Mouse (Mus musculus) heart, embryonic 10.5 days (tissue): ENCODE measurements around the gene Trnau1ap. TPM values are rescaled to one million over a fixed set of nuclear protein-coding genes. Genes with fewer than 3 reads are reported as not detected.

Source experiments
- DNase-seq: peaks from one replicate; pipeline ENCODE4 v3.0.0-alpha.2; 2017; ENCODE audit warnings: low spot score
- H3K27ac ChIP-seq: fragments of 300-500 bp; sonication (generic); 2 replicates; pipeline ENCODE4 v1.5.1; 2016; ENCODE audit warnings: mild to moderate bottlenecking
- H3K27me3 ChIP-seq: fragments of 300-500 bp; sonication (generic); 2 replicates; pipeline ENCODE4 v1.6.1; 2016; ENCODE audit warnings: mild to moderate bottlenecking; ENCODE audit not compliant: poor library complexity, insufficient read depth, severe bottlenecking
- H3K36me3 ChIP-seq: fragments of 300-500 bp; sonication (generic); 2 replicates; pipeline ENCODE4 v1.6.1; 2016; ENCODE audit warnings: mild to moderate bottlenecking, moderate library complexity
- H3K4me1 ChIP-seq: fragments of 300-500 bp; sonication (generic); 2 replicates; pipeline ENCODE4 v1.6.1; 2016; ENCODE audit warnings: mild to moderate bottlenecking
- H3K4me3 ChIP-seq: fragments of 300-500 bp; sonication (generic); 2 replicates; pipeline ENCODE4 v1.5.1; 2016; ENCODE audit warnings: mild to moderate bottlenecking, moderate library complexity
- H3K9me3 ChIP-seq: fragments of 300-500 bp; sonication (generic); 2 replicates; pipeline ENCODE4 v1.6.1; 2016; ENCODE audit warnings: mild to moderate bottlenecking, moderate library complexity
- WGBS: fragments of 180-500 bp; shearing (Covaris S2); methylation state at CpG from one replicate; pipeline ENCODE4 v1.1.7; 2016; 5-methylcytosine and 5-hydroxymethylcytosine counted together
- polyA plus RNA-seq: library from polyadenylated mRNA; unstranded; fragments of >200 nt; fragmentation: Nextera tagmentation; extraction: Ambion mirVana; gene quantifications from 2 replicates; pipeline ENCODE4 v1.2.1, GENCODE M21; 2016

Trnau1ap gene
- polyA plus RNA-seq, result 82.0 and 92.0 TPM in 2 replicates

DNA sequence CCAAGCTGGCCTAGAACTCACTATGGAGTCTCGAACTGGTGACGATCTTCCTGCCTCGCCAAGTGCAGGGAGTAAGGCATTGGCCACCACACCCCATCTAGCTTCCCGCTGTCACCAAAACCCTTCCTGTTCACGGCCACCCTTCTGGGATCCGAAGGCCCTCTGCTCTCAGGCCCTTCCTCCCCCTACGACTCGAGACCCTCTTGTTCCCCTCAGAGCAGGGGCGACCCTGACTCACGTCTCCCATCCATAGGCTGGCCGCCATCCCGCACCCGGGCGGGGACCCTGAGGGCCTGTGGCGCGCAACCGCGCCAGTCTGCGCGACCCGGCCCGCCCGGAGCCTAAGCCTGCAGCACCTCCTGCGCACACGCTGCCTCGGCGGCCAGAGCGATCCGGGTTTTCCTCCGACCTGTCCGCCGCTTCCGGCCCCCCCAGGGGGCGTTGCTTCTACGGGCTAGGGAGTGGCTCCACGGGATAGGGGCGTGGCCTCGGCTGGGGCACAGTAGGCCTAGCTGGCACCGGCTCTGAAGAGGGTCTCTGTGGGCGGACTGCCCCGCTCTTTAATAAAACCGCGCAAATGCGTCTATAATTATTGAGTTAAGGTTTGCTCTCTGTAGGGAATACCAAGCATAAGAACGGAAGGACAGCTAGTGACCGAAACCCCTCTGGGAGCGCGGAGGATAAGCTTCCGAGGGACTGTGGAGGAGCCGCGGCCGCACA, at the start of gene Trnau1ap:
Gene Trnau1ap, minus strand, starts transcription at position 424 of the 720 bp plus-strand sequence.
- Histone ChIP-seq H3K27me3 (no peaks in the 10 kb centered on the region), H3K4me3 (peak within 1 kb of the TSS; percentile 85), H3K9me3 (no peaks in the 10 kb centered on the region), H3K36me3 (peaks cover 43% of the 10 kb centered on the region), H3K27ac (peak within 1 kb of the TSS; percentile 95), H3K4me1 (peaks cover 15% of the 10 kb centered on the region)
- peak; percentile 98 for DNase-seq
- WGBS, result under 1% methylated on average over 52 of the region's 52 CpGs

DNA sequence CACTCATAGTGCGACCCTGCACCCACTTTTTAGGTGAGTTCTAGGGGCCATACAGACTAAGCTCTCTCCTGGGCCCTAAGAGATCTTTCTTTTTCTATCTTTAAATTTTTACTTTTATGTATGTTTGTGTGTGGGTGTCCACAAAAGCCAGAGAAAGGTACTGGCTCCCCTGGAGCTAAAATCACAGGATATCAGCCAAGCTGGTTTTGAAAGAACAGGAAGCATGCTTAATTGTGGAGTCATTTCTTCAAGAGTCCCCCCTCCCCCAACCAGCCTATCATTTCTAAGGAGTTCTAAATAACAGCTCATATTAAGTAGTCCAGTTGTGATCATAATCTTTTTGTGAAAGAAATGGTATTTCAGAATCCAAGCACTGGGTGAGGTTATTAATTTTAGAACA, 44.5 kb upstream of the Trnau1ap start:
- H3K4me1 ChIP-seq, result no peaks in the 10 kb centered on the region

DNA sequence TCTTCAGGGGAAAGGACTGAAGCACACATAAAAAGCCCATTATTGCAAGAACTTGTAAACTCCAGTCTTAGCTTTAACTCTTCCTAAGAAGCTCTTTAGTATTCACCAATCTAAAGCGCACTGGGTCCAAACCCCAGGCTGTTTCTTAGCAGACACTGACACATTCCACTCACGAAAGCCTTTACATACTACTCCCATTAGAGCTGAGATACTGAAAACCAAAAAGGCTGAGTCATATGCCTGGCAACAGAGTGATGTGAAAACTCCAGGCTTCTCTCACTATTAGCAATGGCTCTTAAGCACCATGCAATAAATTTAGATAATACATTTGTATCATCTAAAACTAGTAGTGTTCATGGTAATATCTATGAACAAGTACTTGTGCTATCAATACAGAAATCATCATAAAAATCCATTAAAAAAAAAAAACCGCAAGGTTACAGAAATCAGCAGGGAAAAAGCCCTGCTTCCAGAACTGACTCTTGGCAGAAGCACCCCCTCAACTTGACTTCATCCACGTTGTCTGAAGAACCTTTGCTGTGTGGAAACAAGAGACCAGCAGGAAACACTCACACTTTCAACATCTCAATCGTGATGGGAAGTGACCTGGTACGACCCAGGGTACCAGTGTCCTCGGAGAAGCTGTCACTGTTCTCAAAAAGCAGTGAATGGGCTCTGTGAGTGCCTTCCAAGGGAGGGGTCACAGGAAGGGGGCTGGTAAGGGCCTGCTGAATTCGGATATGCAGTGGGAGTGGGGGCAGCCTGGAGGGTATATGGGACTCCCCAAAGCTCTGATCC, 40.8 kb upstream of the Trnau1ap start:
- Histone ChIP-seq H3K9me3 (no peaks in the 10 kb centered on the region), H3K36me3 (peaks cover 92% of the 10 kb centered on the region), H3K4me3 (no peak overlapping the region), H3K27me3 (no peaks in the 10 kb centered on the region), H3K4me1 (no peaks in the 10 kb centered on the region), H3K27ac (no peak overlapping the region)
- DNase-seq, result no peak
- 85% methylated on average over 8 of the region's 8 CpGs for WGBS

More for the DNA sequence above, 44.5 kb upstream of the Trnau1ap start:
- H3K36me3 ChIP-seq, result peaks cover 84% of the 10 kb centered on the region
- no peaks in the 10 kb centered on the region for H3K27me3 ChIP-seq
- WGBS, result 94% methylated on average over 1 of the region's 1 CpGs
- H3K9me3 ChIP-seq, result no peaks in the 10 kb centered on the region
- no peak overlapping the region for H3K4me3 ChIP-seq
- no peak for DNase-seq
- no peak overlapping the region for H3K27ac ChIP-seq

DNA sequence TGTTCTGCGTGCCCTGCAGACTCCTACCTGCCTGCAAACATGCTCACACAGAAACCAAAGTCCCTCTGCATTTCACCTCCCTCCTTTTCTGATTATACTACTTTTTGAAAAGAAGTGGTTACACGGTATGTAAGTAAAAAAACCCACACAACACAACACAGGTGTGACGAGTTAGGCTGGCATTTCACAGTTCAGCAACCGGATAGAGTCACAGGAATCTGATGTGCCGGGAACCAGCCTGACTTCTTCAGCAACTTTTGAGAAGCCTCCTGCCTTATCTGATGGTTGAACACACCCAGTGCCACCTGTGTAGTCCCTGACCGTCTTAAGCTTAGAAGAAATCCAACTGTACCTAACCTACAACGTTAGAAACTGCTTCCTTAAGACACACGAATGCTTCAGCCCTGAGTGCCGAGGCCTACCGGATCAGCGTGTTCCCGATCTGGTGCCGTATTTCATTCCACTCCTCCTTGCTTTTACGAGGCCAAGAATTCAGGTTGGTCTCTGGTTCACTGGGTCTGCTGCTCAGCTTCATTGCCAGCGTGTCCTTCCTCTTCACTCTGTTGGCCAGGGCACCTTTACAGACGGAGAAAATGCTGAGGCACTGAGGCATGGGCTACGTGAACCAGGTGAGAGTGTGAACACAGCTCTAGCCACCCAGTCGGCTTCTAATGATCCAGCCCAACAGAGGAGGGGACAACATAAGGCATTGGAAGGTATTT, 38.3 kb upstream of the Trnau1ap start:
- 90% methylated on average over 18 of the region's 18 CpGs for WGBS
- Histone ChIP-seq H3K4me3 (no peak overlapping the region), H3K36me3 (peaks cover 91% of the 10 kb centered on the region), H3K27ac (no peak overlapping the region), H3K9me3 (no peaks in the 10 kb centered on the region), H3K4me1 (no peaks in the 10 kb centered on the region), H3K27me3 (no peaks in the 10 kb centered on the region)
- no peak for DNase-seq

DNA sequence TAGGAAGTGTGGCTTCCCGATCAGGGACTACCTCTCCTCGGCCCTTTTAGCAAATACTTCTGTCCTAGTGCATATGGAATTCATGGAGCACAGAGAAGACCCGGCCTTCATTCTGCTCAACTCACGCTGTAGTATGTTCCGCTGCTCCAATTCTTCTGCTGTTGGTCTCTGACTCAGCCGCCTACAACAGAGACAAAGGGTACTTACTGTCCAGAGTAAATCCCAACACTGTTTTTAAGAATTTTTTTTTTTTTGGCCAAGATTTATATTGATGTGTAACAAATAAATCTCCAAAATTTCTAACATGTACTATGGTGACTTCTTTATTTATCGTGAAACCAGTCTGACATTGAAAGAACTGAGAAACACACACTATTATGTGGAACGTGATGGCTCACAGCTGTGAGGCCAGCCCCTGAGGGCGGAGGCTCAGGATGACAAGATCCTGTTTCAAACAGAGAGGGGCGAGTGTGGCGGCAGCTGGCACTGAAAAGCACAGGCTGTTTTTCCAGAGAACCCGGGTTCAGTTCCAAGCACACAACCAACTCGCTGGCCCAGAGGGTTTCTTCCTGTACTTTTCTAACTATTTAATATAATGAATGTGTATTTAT, 36.2 kb upstream of the Trnau1ap start:
- Histone ChIP-seq H3K4me1 (no peaks in the 10 kb centered on the region), H3K4me3 (no peak overlapping the region), H3K9me3 (no peaks in the 10 kb centered on the region), H3K27me3 (no peaks in the 10 kb centered on the region), H3K36me3 (peaks cover 88% of the 10 kb centered on the region), H3K27ac (no peak overlapping the region)
- WGBS, result 84% methylated on average over 13 of the region's 13 CpGs
- DNase-seq, result no peak

GRCm38 (mm10) chr4:132363487-132363886, 34.1 kb upstream of the Trnau1ap start:
- Histone ChIP-seq H3K4me1 (no peaks in the 10 kb centered on the region), H3K4me3 (no peak overlapping the region), H3K27ac (no peak overlapping the region), H3K36me3 (peaks cover 89% of the 10 kb centered on the region), H3K9me3 (no peaks in the 10 kb centered on the region), H3K27me3 (no peaks in the 10 kb centered on the region)
- DNase-seq, result no peak
- WGBS, result 95% methylated on average over 11 of the region's 11 CpGs

DNA sequence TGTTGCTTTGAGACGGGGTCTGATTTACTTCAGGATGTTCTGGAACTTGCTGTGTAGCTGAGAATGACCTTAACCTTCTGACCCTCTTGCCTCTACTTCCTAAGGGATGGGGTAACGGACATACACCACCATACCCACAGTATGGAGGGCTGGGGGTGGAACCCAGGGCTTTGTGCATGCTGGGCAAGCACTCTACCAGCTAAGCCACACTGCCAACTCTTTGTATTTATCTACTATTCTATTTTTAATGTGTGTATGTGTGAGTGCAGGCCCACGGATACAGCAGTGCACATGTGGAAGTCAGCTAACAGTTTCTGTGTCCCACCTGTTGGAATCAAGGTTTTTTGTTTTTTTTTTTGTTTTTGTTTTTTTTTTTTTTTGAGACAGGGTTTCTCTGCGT, 30.2 kb upstream of the Trnau1ap start:
- no peak overlapping the region for H3K27ac ChIP-seq
- no peak for DNase-seq
- peaks cover 76% of the 10 kb centered on the region for H3K36me3 ChIP-seq
- H3K27me3 ChIP-seq, result no peaks in the 10 kb centered on the region
- 84% methylated on average over 4 of the region's 4 CpGs for WGBS
- H3K4me3 ChIP-seq, result no peak overlapping the region
- H3K4me1 ChIP-seq, result no peaks in the 10 kb centered on the region
- no peaks in the 10 kb centered on the region for H3K9me3 ChIP-seq

- Histone ChIP-seq H3K4me1 (peaks cover 7% of the 10 kb centered on the region; the same call in 1 of the 2 replicates), H3K9me3 (no peaks in the 10 kb centered on the region), H3K36me3 (peaks cover 61% of the 10 kb centered on the region), H3K4me3 (no peak overlapping the region), H3K27me3 (no peaks in the 10 kb centered on the region), H3K27ac (no peak overlapping the region)
- WGBS, result 32% methylated on average over 12 of the region's 12 CpGs
- DNase-seq, result peak; percentile 88
Observed at GRCm38 (mm10) chr4:132356170-132356569, 26.8 kb upstream of the Trnau1ap start.

DNA sequence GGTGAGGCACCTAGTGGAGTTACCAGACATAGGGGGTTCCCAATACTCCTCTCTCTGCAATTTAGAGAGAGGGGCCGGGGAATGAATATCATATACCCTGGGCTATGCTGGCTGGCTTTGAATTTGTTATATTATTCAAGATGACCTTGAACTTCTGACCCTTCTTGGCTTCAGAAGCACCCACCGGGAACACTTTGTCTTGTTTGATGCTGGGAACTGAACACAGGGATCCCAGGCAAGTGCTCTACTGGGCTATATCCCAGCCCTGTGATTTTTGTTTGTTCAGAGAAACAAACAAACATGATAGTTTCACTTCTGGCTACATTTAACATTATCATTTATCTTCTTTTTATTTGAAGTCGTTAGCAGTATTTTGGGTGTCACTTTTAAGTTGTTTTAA, 26.1 kb upstream of the Trnau1ap start:
- peaks cover 61% of the 10 kb centered on the region for H3K36me3 ChIP-seq
- 87% methylated on average over 3 of the region's 3 CpGs for WGBS

DNA sequence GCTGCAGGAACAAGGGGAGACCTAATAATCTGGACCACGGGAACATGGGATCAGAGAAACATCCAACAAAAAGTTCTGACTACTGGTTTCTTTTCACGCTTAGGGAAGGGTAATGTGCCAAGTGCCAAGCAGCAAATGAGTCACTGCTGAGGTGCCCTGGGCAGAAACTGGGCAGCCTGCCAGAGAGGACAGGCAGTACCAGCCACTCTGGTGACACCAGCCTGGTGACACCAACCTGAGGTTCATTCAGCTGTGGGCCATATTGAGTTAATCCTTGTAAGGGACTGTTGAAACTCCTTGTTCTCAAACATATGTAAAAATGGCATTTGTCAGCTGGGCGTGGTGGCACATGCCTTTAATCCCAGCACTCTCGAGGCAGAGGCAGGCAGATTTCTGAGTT, 25.2 kb upstream of the Trnau1ap start:
- peaks cover 10% of the 10 kb centered on the region; the same call in 1 of the 2 replicates for H3K4me1 ChIP-seq
- H3K27me3 ChIP-seq, result no peaks in the 10 kb centered on the region
- peaks cover 59% of the 10 kb centered on the region for H3K36me3 ChIP-seq
- H3K9me3 ChIP-seq, result no peaks in the 10 kb centered on the region
- no peak overlapping the region for H3K4me3 ChIP-seq
- WGBS, result 91% methylated on average over 4 of the region's 4 CpGs
- DNase-seq, result no peak
- no peak overlapping the region for H3K27ac ChIP-seq

More for the DNA sequence above, 26.1 kb upstream of the Trnau1ap start:
- Histone ChIP-seq H3K4me1 (peaks cover 10% of the 10 kb centered on the region; the same call in 1 of the 2 replicates), H3K27ac (no peak overlapping the region), H3K4me3 (no peak overlapping the region), H3K9me3 (no peaks in the 10 kb centered on the region), H3K27me3 (no peaks in the 10 kb centered on the region)
- DNase-seq, result no peak

- peaks cover 48% of the 10 kb centered on the region for H3K36me3 ChIP-seq
- H3K9me3 ChIP-seq, result no peaks in the 10 kb centered on the region
- H3K4me1 ChIP-seq, result peaks cover 10% of the 10 kb centered on the region; the same call in 1 of the 2 replicates
- DNase-seq, result peak; percentile 97
- peak within 1 kb of the TSS; percentile 76 for H3K4me3 ChIP-seq
- H3K27me3 ChIP-seq, result no peaks in the 10 kb centered on the region
- peak within 1 kb of the TSS; percentile 92 for H3K27ac ChIP-seq
- under 1% methylated on average over 31 of the region's 31 CpGs for WGBS
Observed at GRCm38 (mm10) chr4:132353481-132353885, 24.1 kb upstream of the Trnau1ap start, which contains the start of gene Rcc1. Gene Rcc1, minus strand, starts transcription at chr4:132353605.

GRCm38 (mm10) chr4:132352739-132353138, 23.4 kb upstream of the Trnau1ap start:
- Histone ChIP-seq H3K27me3 (no peaks in the 10 kb centered on the region), H3K4me1 (peaks cover 10% of the 10 kb centered on the region; the same call in 1 of the 2 replicates), H3K27ac (peak overlapping the region; percentile 92), H3K36me3 (peaks cover 41% of the 10 kb centered on the region), H3K9me3 (no peaks in the 10 kb centered on the region), H3K4me3 (peak overlapping the region; percentile 76)
- no peak for DNase-seq
- WGBS, result under 1% methylated on average over 14 of the region's 14 CpGs
